Mouse (Mus musculus): Measurements from ENCODE around the gene Mark2.

Gene Mark2

DNA sequence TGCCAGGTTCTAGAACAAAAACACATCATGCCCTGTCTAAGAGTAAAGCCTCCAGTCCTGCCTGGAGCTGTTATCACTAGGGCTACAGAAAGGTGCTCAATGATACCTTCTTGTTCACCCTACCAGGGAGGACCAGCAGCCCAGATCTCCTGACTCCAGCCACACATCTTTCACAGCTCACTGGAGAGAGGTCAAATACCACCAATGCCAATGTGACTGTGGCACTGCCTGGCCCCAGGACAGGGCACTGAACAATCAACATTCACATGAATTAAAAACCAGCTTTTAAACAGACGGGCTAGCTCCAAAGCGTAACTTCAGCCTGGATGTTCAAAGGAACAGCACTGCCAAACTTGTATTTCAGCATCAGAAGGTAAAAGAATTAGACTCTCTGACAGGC, 105.6 kb downstream of the Mark2 start:
- intact Hi-C loops (cut with DNase I) = loop anchor here (10.0 kb wide), 1 partner anchor 109 kb away; the partner anchor contains the start of gene Mark2

DNA sequence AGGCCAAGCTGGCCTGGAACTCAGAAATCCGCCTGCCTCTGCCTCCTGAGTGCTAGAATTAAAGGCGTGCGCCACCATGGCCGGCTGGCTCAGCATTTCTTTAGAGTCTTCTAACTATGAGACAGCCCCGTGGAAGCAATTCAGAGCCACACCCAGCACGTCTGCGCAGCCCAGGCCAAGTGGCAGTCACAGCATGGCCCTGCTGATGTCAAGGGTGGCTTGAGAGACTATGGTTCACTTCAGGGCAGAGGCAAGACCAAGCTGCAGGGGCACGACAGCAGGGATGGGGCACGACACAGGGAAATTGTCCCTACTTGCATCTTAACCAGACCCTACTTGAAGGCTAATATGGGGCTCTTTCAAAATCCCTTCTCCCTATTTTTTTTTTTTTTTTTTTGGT, 106.2 kb downstream of the Mark2 start:
- intact Hi-C loops (cut with DNase I) = loop anchor here (10.0 kb wide), 1 partner anchor 109 kb away; the partner anchor contains the start of gene Mark2

DNA sequence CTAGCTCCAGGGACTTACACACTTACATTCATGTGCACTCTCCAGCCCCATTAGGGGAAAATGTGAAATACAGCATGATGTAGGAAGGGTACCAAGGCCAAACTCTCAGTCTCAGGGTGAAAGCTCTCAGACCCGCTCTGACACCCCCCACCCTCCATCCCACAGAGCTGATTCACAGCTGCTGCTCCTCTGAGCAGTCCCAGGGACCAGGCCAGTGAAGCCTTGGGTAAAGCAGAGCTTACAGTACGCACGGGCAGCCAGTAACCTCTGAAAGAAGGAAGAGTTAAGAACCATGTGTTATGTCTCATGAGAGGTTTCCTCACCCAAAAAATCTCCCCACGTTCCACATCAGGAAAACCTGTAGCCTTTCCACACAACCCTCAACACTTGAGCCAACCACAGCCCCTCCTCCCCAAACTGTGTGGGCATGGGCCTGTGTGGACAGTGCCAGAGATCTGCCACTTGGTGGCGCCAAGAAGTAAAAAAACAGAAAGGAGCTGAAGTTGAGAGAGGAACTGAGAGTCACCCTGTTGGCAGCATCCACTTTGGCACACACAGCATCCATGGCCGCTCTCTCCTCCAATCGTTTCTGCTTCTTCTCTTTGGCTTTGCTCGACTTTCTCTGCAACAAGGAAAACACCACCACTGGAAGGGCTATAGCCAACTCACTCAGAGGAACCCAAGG, 107.0 kb downstream of the Mark2 start:
- intact Hi-C loops (cut with DNase I) = loop anchor here (5.0 to 10.0 kb wide), 2 partner anchors 110 to 183 kb away; partner anchors contain the start of genes 2700081O15Rik and Mark2

DNA sequence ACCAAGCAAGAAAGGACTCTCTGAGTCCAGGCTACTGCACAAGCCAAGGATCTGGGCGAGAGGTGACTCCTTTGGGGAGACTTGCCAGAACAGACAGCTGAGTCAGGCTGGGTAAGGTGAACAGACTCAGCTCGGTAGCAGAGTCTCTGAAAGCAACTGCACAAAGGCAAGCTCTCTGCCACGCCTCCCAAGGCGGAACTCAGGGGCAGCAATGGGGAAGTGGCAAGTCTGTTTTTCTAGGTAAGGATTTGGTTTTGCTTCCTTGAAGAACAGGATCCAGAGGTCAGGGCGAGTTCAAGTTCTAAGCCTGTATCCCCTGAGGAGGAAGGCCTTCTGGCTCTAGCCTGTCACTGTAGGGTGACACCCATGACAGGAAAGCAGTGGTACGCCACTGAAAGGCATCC, 115.1 kb downstream of the Mark2 start:
- intact Hi-C loops (cut with DNase I) = no loop called here
